In genomic region chr14:76610429-76611378, GRCm38 (mm10) we compare ENCODE assay signal across 8 mouse cellular contexts. TPM values are rescaled to one million over a fixed set of nuclear protein-coding genes. Genes with fewer than 3 reads are reported as not detected.
A peak's percentile ranks its signal among the peaks of the same experiment; 100 is the strongest.
DNase-seq lines count a peak whose midpoint lies in the region; ATAC-seq and TF ChIP-seq lines count a peak whose summit lies in the region.

No protein-coding gene starts in this region.

- H3K4me2 ChIP-seq in forebrain, embryonic 14.5 days (ENCODE audit: low read length): no peak overlapping the region
- H3K4me2 ChIP-seq in hindbrain, postnatal 0 days (ENCODE audit: low read depth, low read length): no peak overlapping the region

- H3K4me1 ChIP-seq in forebrain, embryonic 14.5 days (ENCODE audit: control insufficient read depth, insufficient read depth, low read length): peaks cover 10% of the 10 kb centered on the region; the same call in 1 of the 2 replicates
- peaks cover 7% of the 10 kb centered on the region for H3K4me1 ChIP-seq in hindbrain, postnatal 0 days (ENCODE audit: insufficient read depth, low read length)

- no peaks in the 10 kb centered on the region for H3K36me3 ChIP-seq in forebrain, embryonic 14.5 days (ENCODE audit: control insufficient read depth, insufficient read depth, low read length)
- no peaks in the 10 kb centered on the region for H3K36me3 ChIP-seq in hindbrain, postnatal 0 days (ENCODE audit: insufficient read depth, low read length)

- no peak overlapping the region for H3K4me3 ChIP-seq in forebrain, embryonic 14.5 days (ENCODE audit: low read depth, low read length)
- H3K4me3 ChIP-seq in hindbrain, postnatal 0 days (ENCODE audit: low read length): no peak overlapping the region

- DNase-seq in 416B (ENCODE audit: low read depth) (peak; percentile 87), MN1 (ENCODE audit: low spot score) (peak; percentile 31)
- DNase-seq in forebrain, embryonic 14.5 days (ENCODE audit: low spot score): peak; percentile 85
- DNase-seq in hindbrain, postnatal 0 days (ENCODE audit: low spot score): peak; percentile 68
- DNase-seq in left cerebral cortex, postnatal 4 days: peak; percentile 41
- DNase-seq in thymus, adult 18-20 months: no peak
- no peak for DNase-seq in retina, postnatal 1 day
- no peak for DNase-seq in testis, postnatal 14 days (ENCODE audit: low spot score)

- peak; percentile 83 for ATAC-seq in forebrain, embryonic 14.5 days
- ATAC-seq in hindbrain, postnatal 0 days: peak; percentile 35; the same call in 1 of the 2 replicates

- intact Hi-C loops in left cerebral cortex, postnatal 4 days (cut with DNase I): no loop called here

- no peak overlapping the region for H3K9ac ChIP-seq in forebrain, embryonic 14.5 days (ENCODE audit: low read length)
- no peak overlapping the region for H3K9ac ChIP-seq in hindbrain, postnatal 0 days (replicated peaks; ENCODE audit: low read length)

- no peaks in the 10 kb centered on the region for H3K9me3 ChIP-seq in forebrain, embryonic 14.5 days (replicated peaks; ENCODE audit: control insufficient read depth, low read length)
- H3K9me3 ChIP-seq in hindbrain, postnatal 0 days (ENCODE audit: low read length): no peaks in the 10 kb centered on the region

- H3K27ac ChIP-seq in forebrain, embryonic 14.5 days (ENCODE audit: low read depth, low read length): no peak overlapping the region; the same call in 1 of the 2 replicates
- H3K27ac ChIP-seq in hindbrain, postnatal 0 days: no peak overlapping the region

- WGBS in forebrain, embryonic 14.5 days: 18% methylated on average over 11 of the region's 11 CpGs
- 25% methylated on average over 11 of the region's 11 CpGs for WGBS in hindbrain, postnatal 0 days

- no peak for TF ChIP-seq CTCF in hindbrain, postnatal 0 days (IDR thresholded peaks at IDR 0.05; ENCODE audit: low read depth)

- H3K27me3 ChIP-seq in forebrain, embryonic 14.5 days (replicated peaks; ENCODE audit: control insufficient read depth, insufficient read depth, low read length): no peaks in the 10 kb centered on the region
- H3K27me3 ChIP-seq in hindbrain, postnatal 0 days (ENCODE audit: insufficient read depth, low read length): no peaks in the 10 kb centered on the region

RNA-seq across cellular contexts. Expression of gene Serp2, which starts 54.0 kb away (rescaled TPM):
- polyA plus RNA-seq in forebrain, embryonic 14.5 days (2014; fragmentation: Nextera tagmentation; extraction: Ambion mirVana): 141 and 147 TPM in 2 replicates
- total RNA-seq in hindbrain, postnatal 0 days (2014; rRNA removed): 125 and 187 TPM in 2 replicates
- polyA plus RNA-seq in hindbrain, postnatal 0 days (2015; fragmentation: Nextera tagmentation; extraction: Ambion mirVana): 243 and 245 TPM in 2 replicates
- total RNA-seq in left cerebral cortex, postnatal 4 days (2021): 100 to 1,000 TPM; 174 to 175 TPM

Comparison
In these comparisons a context has a peak if more than half of its experiments do, and no peak if none do; other contexts are left out.
1. DNase-seq: peak in 416B (single experiment), MN1 (single experiment), forebrain, embryonic 14.5 days (single experiment), hindbrain, postnatal 0 days (single experiment) and left cerebral cortex, postnatal 4 days (single experiment); none in thymus, adult 18-20 months (0 of 2), retina, postnatal 1 day (single experiment) and testis, postnatal 14 days (single experiment).